In the genomic region with DNA sequence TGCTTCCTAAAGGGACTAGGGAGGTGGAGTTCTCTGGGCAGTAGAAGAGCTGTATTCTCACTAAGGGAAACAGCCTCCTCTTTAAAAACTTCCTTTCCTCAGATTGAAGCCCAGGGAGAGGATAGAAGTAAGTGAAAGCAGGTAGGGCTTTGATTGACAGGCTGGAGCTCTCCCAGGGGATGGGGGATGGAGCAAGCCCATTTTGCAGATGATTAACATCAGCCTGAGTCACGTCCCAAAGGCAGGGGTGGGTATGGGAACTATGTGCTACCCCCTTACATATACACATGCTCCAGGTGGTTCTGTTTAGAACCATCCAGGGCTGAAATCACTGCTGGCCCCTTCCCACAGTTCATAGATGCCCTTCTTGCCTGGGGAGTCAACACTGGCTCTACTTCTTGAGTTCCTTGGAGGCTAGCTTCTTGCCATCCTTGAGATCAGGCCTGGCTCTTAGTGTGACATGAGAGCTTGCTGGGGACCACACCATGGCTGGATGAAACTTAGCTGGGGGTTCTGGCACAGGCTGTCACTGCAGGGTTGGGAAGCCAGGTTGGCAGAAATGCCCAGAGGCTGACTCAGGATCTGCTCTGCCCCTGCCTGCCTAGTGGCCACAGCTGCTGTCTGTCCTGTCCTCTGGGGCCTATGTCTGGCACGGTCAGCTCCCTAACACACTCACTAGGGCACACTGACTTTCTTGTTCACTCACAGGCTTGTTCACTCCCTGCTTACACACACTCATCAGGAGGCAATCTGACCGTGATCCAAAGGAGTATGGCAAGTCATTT, we compare ENCODE assay signal across 22 mouse cellular contexts. TPM values are rescaled to one million over a fixed set of nuclear protein-coding genes. Genes with fewer than 3 reads are reported as not detected.
DNase-seq lines count a peak whose midpoint lies in the region; ATAC-seq lines count a peak whose summit lies in the region.
"Had no signal": no experiment of that assay in that cellular context is flagged by ENCODE, and none has a peak within 500 bp of the region (broad histone marks: within the 10 kb centered on the region; RNA-seq: fewer than 3 reads in every experiment).

No protein-coding gene starts in this region.

- WGBS in heart, embryonic 10.5 days, result 45% methylated on average over 3 of the region's 3 CpGs
- WGBS in midbrain, embryonic 14.5 days, result 59% methylated on average over 3 of the region's 3 CpGs
- WGBS in midbrain, embryonic 15.5 days, result 63% methylated on average over 3 of the region's 3 CpGs

- H3K36me3 ChIP-seq in heart, embryonic 10.5 days, result no peaks in the 10 kb centered on the region
- H3K36me3 ChIP-seq in midbrain, embryonic 14.5 days (ENCODE audit: control insufficient read depth, insufficient read depth, low read length), result no peaks in the 10 kb centered on the region
- no peaks in the 10 kb centered on the region for H3K36me3 ChIP-seq in midbrain, embryonic 15.5 days (replicated peaks)
- H3K36me3 ChIP-seq: hindbrain, embryonic 13.5 days; limb, embryonic 12.5 days; liver, embryonic 12.5 days; stomach, embryonic 15.5 days had no signal

- no peak overlapping the region for H3K4me2 ChIP-seq in midbrain, embryonic 14.5 days (ENCODE audit: low read length)
- H3K4me2 ChIP-seq in midbrain, embryonic 15.5 days, result no peak overlapping the region
- H3K4me2 ChIP-seq: hindbrain, embryonic 13.5 days; limb, embryonic 12.5 days; liver, embryonic 12.5 days; stomach, embryonic 15.5 days had no signal

- ATAC-seq in midbrain, embryonic 14.5 days (ENCODE audit: low FRiP score, low TSS enrichment), result no peak
- ATAC-seq in midbrain, embryonic 15.5 days (replicated peaks), result no peak
- ATAC-seq: forebrain, embryonic 14.5 days; liver, embryonic 12.5 days had no signal

- H3K4me1 ChIP-seq in heart, embryonic 10.5 days, result peaks cover 34% of the 10 kb centered on the region
- H3K4me1 ChIP-seq in midbrain, embryonic 14.5 days (ENCODE audit: control insufficient read depth, insufficient read depth, low read length), result peaks cover 23% of the 10 kb centered on the region
- peaks cover 24% of the 10 kb centered on the region for H3K4me1 ChIP-seq in midbrain, embryonic 15.5 days

- no peak overlapping the region for H3K27ac ChIP-seq in heart, embryonic 10.5 days
- H3K27ac ChIP-seq in midbrain, embryonic 14.5 days (replicated peaks; ENCODE audit: low read depth, low read length), result 0 out of 2 replicates have a peak overlapping the region, but pooled peaks have one; percentile 15
- H3K27ac ChIP-seq in midbrain, embryonic 15.5 days, result no peak overlapping the region
- H3K27ac ChIP-seq: hindbrain, embryonic 13.5 days; limb, embryonic 12.5 days; liver, embryonic 12.5 days; stomach, embryonic 15.5 days had no signal

- H3K9me3 ChIP-seq in heart, embryonic 10.5 days, result no peaks in the 10 kb centered on the region
- H3K9me3 ChIP-seq in midbrain, embryonic 14.5 days (ENCODE audit: control insufficient read depth, low read length), result no peaks in the 10 kb centered on the region
- no peaks in the 10 kb centered on the region for H3K9me3 ChIP-seq in midbrain, embryonic 15.5 days
- H3K9me3 ChIP-seq: hindbrain, embryonic 13.5 days; limb, embryonic 12.5 days; liver, embryonic 12.5 days; stomach, embryonic 15.5 days had no signal

- peaks cover 73% of the 10 kb centered on the region for H3K27me3 ChIP-seq in heart, embryonic 10.5 days (ENCODE audit: insufficient read depth, poor library complexity, severe bottlenecking)
- peaks cover 19% of the 10 kb centered on the region for H3K27me3 ChIP-seq in midbrain, embryonic 14.5 days (ENCODE audit: control insufficient read depth, insufficient read depth, low read length)
- 0 out of 2 replicates have a peak, but pooled peaks cover 4% of the 10 kb centered on the region for H3K27me3 ChIP-seq in midbrain, embryonic 15.5 days (replicated peaks)

- H3K9ac ChIP-seq in midbrain, embryonic 14.5 days (replicated peaks; ENCODE audit: low read length), result no peak overlapping the region
- H3K9ac ChIP-seq in midbrain, embryonic 15.5 days, result no peak overlapping the region
- H3K9ac ChIP-seq: hindbrain, embryonic 13.5 days; limb, embryonic 12.5 days; liver, embryonic 12.5 days; stomach, embryonic 15.5 days had no signal

- no peak overlapping the region for H3K4me3 ChIP-seq in heart, embryonic 10.5 days
- H3K4me3 ChIP-seq in midbrain, embryonic 14.5 days (replicated peaks; ENCODE audit: low read depth, low read length), result no peak overlapping the region
- no peak overlapping the region for H3K4me3 ChIP-seq in midbrain, embryonic 15.5 days
- H3K4me3 ChIP-seq: hindbrain, embryonic 13.5 days; limb, embryonic 12.5 days; liver, embryonic 12.5 days; stomach, embryonic 15.5 days had no signal

- DNase-seq in heart, adult 11 months, result peak; percentile 95
- DNase-seq in heart, embryonic 10.5 days (ENCODE audit: low spot score), result no peak
- no peak for DNase-seq in midbrain, embryonic 14.5 days
- peak; percentile 53 for DNase-seq in gastrocnemius, postnatal 10 days
- DNase-seq in urinary bladder, postnatal 36 days (ENCODE audit: low spot score in 2 of 2), result no peak
- no peak for DNase-seq in cerebellum, adult 9-11 months
- DNase-seq: cerebellum, adult 2 months; kidney, adult 9 months; kidney, postnatal 25 days; lung, adult 2 months; right cerebral cortex, postnatal 14 days; thymus, adult 18-20 months; thymus, postnatal 4 days had no signal

RNA-seq across cellular contexts. Expression of a gene that starts 2.2 kb away (rescaled TPM):
- polyA plus RNA-seq in heart, embryonic 10.5 days (2016; fragmentation: Nextera tagmentation; extraction: Ambion mirVana), result 0.07 and 0.20 TPM in 2 replicates
- 2.0 and 2.6 TPM in 2 replicates for polyA plus RNA-seq in midbrain, embryonic 14.5 days (2014; fragmentation: Nextera tagmentation; extraction: Ambion mirVana)
- 1.2 and 1.3 TPM in 2 replicates for polyA plus RNA-seq in midbrain, embryonic 15.5 days (2015; fragmentation: Nextera tagmentation; extraction: Ambion mirVana)
- 10 to 100 TPM; 11.9 to 12.5 TPM for total RNA-seq in gastrocnemius, postnatal 10 days (2021)
- total RNA-seq: common myeloid progenitor, adult 5-6 weeks; megakaryocyte-erythroid progenitor cell, adult 5-6 weeks; neutrophil, adult 5-6 weeks had no signal
- polyA plus RNA-seq: liver, embryonic 12.5 days had no signal

Comparison
In these comparisons a context has a peak if more than half of its experiments do, and no peak if none do; other contexts are left out.
1. DNase-seq: peak in heart, adult 11 months (single experiment) and gastrocnemius, postnatal 10 days (single experiment); none in heart, embryonic 10.5 days (single experiment), midbrain, embryonic 14.5 days (single experiment), urinary bladder, postnatal 36 days (0 of 2) and cerebellum, adult 9-11 months (single experiment).